Mouse (Mus musculus): ENCODE results near the gene Zfp612. TPM values are rescaled to one million over a fixed set of nuclear protein-coding genes. Genes with fewer than 3 reads are reported as not detected.

Gene Zfp612
- polyA plus RNA-seq, 1 experiment from 2014 or later, result 5.8 TPM

GRCm38 (mm10) chr8:110130537-110130936 is 51.0 kb downstream of the Zfp612 start:
- H3K9ac ChIP-seq, result no peak overlapping the region
- peak; percentile 90 for DNase-seq
- H3K4me1 ChIP-seq (ENCODE audit: insufficient read depth), result no peaks in the 10 kb centered on the region
- H3K4me3 ChIP-seq (ENCODE audit: low read depth, low read length), result no peak overlapping the region
- no peak; the same call in 1 of the 2 replicates for ATAC-seq (ENCODE audit: insufficient read depth)
- TF ChIP-seq CTCF (IDR thresholded peaks at IDR 0.05; ENCODE audit: low read depth), result peak; percentile 85
- H3K36me3 ChIP-seq (ENCODE audit: insufficient read depth), result no peaks in the 10 kb centered on the region
- H3K4me2 ChIP-seq, result no peak overlapping the region
- no peak overlapping the region for H3K27ac ChIP-seq (ENCODE audit: low read depth)
- H3K9me3 ChIP-seq (ENCODE audit: low read depth, low read length), result no peaks in the 10 kb centered on the region
- WGBS, result 13% methylated on average over 13 of the region's 13 CpGs
- no peaks in the 10 kb centered on the region for H3K27me3 ChIP-seq (ENCODE audit: insufficient read depth, low read length)

GRCm38 (mm10) chr8:110134236-110134635 is 54.7 kb downstream of the Zfp612 start:
- no peak for DNase-seq
- Histone ChIP-seq H3K36me3 (ENCODE audit: insufficient read depth) (no peaks in the 10 kb centered on the region), H3K4me3 (ENCODE audit: low read depth, low read length) (no peak overlapping the region), H3K27ac (ENCODE audit: low read depth) (no peak overlapping the region), H3K4me2 (no peak overlapping the region), H3K4me1 (ENCODE audit: insufficient read depth) (no peaks in the 10 kb centered on the region), H3K27me3 (ENCODE audit: insufficient read depth, low read length) (no peaks in the 10 kb centered on the region), H3K9ac (no peak overlapping the region), H3K9me3 (ENCODE audit: low read depth, low read length) (no peaks in the 10 kb centered on the region)
- ATAC-seq (ENCODE audit: insufficient read depth), result no peak
- 85% methylated on average over 8 of the region's 8 CpGs for WGBS
- no peak for TF ChIP-seq CTCF (IDR thresholded peaks at IDR 0.05; ENCODE audit: low read depth)

- no peak overlapping the region for H3K9ac ChIP-seq
- H3K27me3 ChIP-seq (ENCODE audit: insufficient read depth, low read length), result no peaks in the 10 kb centered on the region
- WGBS, result 81% methylated on average over 7 of the region's 7 CpGs
- TF ChIP-seq CTCF (IDR thresholded peaks at IDR 0.05; ENCODE audit: low read depth), result no peak
- H3K27ac ChIP-seq (ENCODE audit: low read depth), result no peak overlapping the region
- H3K4me2 ChIP-seq, result no peak overlapping the region
- H3K4me3 ChIP-seq (ENCODE audit: low read depth, low read length), result no peak overlapping the region
- no peaks in the 10 kb centered on the region for H3K9me3 ChIP-seq (ENCODE audit: low read depth, low read length)
- DNase-seq (no peak), ATAC-seq (ENCODE audit: insufficient read depth) (no peak)
- no peaks in the 10 kb centered on the region for H3K4me1 ChIP-seq (ENCODE audit: insufficient read depth)
- H3K36me3 ChIP-seq (ENCODE audit: insufficient read depth), result no peaks in the 10 kb centered on the region
Measured at GRCm38 (mm10) chr8:110135515-110135914, 56.0 kb downstream of the Zfp612 start.

- Histone ChIP-seq H3K4me2 (no peak overlapping the region), H3K9ac (no peak overlapping the region), H3K27ac (ENCODE audit: low read depth) (no peak overlapping the region), H3K4me1 (ENCODE audit: insufficient read depth) (no peaks in the 10 kb centered on the region), H3K9me3 (ENCODE audit: low read depth, low read length) (no peaks in the 10 kb centered on the region), H3K27me3 (ENCODE audit: insufficient read depth, low read length) (no peaks in the 10 kb centered on the region), H3K4me3 (ENCODE audit: low read depth, low read length) (no peak overlapping the region), H3K36me3 (ENCODE audit: insufficient read depth) (no peaks in the 10 kb centered on the region)
- ATAC-seq (ENCODE audit: insufficient read depth) (no peak), DNase-seq (no peak)
- 69% methylated on average over 3 of the region's 3 CpGs for WGBS
- no peak for TF ChIP-seq CTCF (IDR thresholded peaks at IDR 0.05; ENCODE audit: low read depth)
Measured at GRCm38 (mm10) chr8:110140156-110140555, 60.6 kb downstream of the Zfp612 start.

GRCm38 (mm10) chr8:110140770-110141169 is 61.2 kb downstream of the Zfp612 start:
- DNase-seq, result no peak
- Histone ChIP-seq H3K4me3 (ENCODE audit: low read depth, low read length) (no peak overlapping the region), H3K9ac (no peak overlapping the region), H3K27ac (ENCODE audit: low read depth) (no peak overlapping the region), H3K36me3 (ENCODE audit: insufficient read depth) (no peaks in the 10 kb centered on the region), H3K9me3 (ENCODE audit: low read depth, low read length) (no peaks in the 10 kb centered on the region), H3K27me3 (ENCODE audit: insufficient read depth, low read length) (no peaks in the 10 kb centered on the region), H3K4me1 (ENCODE audit: insufficient read depth) (no peaks in the 10 kb centered on the region), H3K4me2 (no peak overlapping the region)
- 65% methylated on average over 4 of the region's 4 CpGs for WGBS
- ATAC-seq (ENCODE audit: insufficient read depth), result no peak
- TF ChIP-seq CTCF (IDR thresholded peaks at IDR 0.05; ENCODE audit: low read depth), result no peak

Other genes starting within 250 kb of the Zfp612 start
- 3.8 and 4.4 TPM in 2 replicates for gene Phlpp2, start 211.2 kb upstream of the Zfp612 start, polyA plus RNA-seq (2014; fragmentation: Nextera tagmentation; extraction: Ambion mirVana)
- 5.4 and 6.3 TPM in 2 replicates for gene Marveld3, start 117.5 kb upstream of the Zfp612 start, polyA plus RNA-seq (2014; fragmentation: Nextera tagmentation; extraction: Ambion mirVana)
- not detected in 2 replicates for gene Tat, start 89.3 kb upstream of the Zfp612 start, polyA plus RNA-seq (2014; fragmentation: Nextera tagmentation; extraction: Ambion mirVana)
- 0.27 TPM in 1 of 2 replicates, not detected in the other for gene Chst4, start 40.0 kb upstream of the Zfp612 start, polyA plus RNA-seq (2014; fragmentation: Nextera tagmentation; extraction: Ambion mirVana)
- gene Gm21964, start 21.5 kb downstream of the Zfp612 start, polyA plus RNA-seq (2014; fragmentation: Nextera tagmentation; extraction: Ambion mirVana), result not detected in 2 replicates
- not detected in 2 replicates for gene Gm17720, start 23.0 kb downstream of the Zfp612 start, polyA plus RNA-seq (2014; fragmentation: Nextera tagmentation; extraction: Ambion mirVana)
- gene Calb2, start 88.5 kb downstream of the Zfp612 start, polyA plus RNA-seq (2014; fragmentation: Nextera tagmentation; extraction: Ambion mirVana), result 22.7 and 23.0 TPM in 2 replicates
- gene Cmtr2, start 135.9 kb downstream of the Zfp612 start, polyA plus RNA-seq (2014; fragmentation: Nextera tagmentation; extraction: Ambion mirVana), result 8.3 and 8.9 TPM in 2 replicates
- 0.12 and 0.18 TPM in 2 replicates for gene Hydin, start 187.2 kb downstream of the Zfp612 start, polyA plus RNA-seq (2014; fragmentation: Nextera tagmentation; extraction: Ambion mirVana)

All from lung, embryonic 14.5 days (tissue).